Mouse (Mus musculus) small intestine, adult 2 months (tissue): ENCODE measurements around the gene Pank4.

Experiments
- CTCF ChIP-seq: fragments of 200-500 bp; IDR thresholded peaks from 2 replicates; pipeline ENCODE4 v1.5.1; 2012; ENCODE audit warnings: low read depth, mild to moderate bottlenecking, control low read depth, inconsistent platforms, low read length, moderate library complexity, mixed read lengths; ENCODE audit not compliant: insufficient replicate concordance, insufficient read length; ENCODE audit errors: extremely low read depth
- POLR2A ChIP-seq: fragments of 200-500 bp; IDR thresholded peaks from 2 replicates; pipeline ENCODE4 v1.6.1; 2012; ENCODE audit warnings: low read depth, mild to moderate bottlenecking, control low read depth, inconsistent platforms, low read length, moderate library complexity

GRCm38 (mm10) chr4:154986096-154986495, 22.2 kb downstream of the Pank4 start:
- TF ChIP-seq POLR2A (no peak), CTCF (peak; percentile 58; the same call in 1 of the 2 replicates)
